Mouse (Mus musculus): Measurements from ENCODE around the gene Acsm2. TPM values are rescaled to one million over a fixed set of nuclear protein-coding genes. Genes with fewer than 3 reads are reported as not detected.

Gene Acsm2
- polyA plus RNA-seq, 1 experiment from 2014 or later = not detected

- H3K4me1 ChIP-seq (ENCODE audit: control insufficient read depth, insufficient read depth, low read length) = no peaks in the 10 kb centered on the region
- DNase-seq (ENCODE audit: low spot score) (peak; percentile 4), ATAC-seq (ENCODE audit: insufficient number of reproducible peaks, low FRiP score, low TSS enrichment, low read depth) (no peak)
- no peak overlapping the region for H3K9ac ChIP-seq (ENCODE audit: low read length)
- H3K4me2 ChIP-seq (ENCODE audit: low read depth, severe bottlenecking) = no peak overlapping the region
- no peaks in the 10 kb centered on the region for H3K36me3 ChIP-seq (ENCODE audit: control insufficient read depth, insufficient read depth, low read length)
- no peaks in the 10 kb centered on the region for H3K9me3 ChIP-seq (ENCODE audit: control insufficient read depth, low read length)
- no peak overlapping the region for H3K4me3 ChIP-seq (ENCODE audit: low read depth, low read length)
- no peak overlapping the region for H3K27ac ChIP-seq (replicated peaks; ENCODE audit: low read depth, low read length)
- 66% methylated on average over 2 of the region's 2 CpGs for WGBS
- H3K27me3 ChIP-seq (ENCODE audit: control insufficient read depth, insufficient read depth, low read length) = no peaks in the 10 kb centered on the region
Observed at GRCm38 (mm10) chr7:119596536-119596935, 42.4 kb downstream of the Acsm2 start.

- Histone ChIP-seq H3K27ac (replicated peaks; ENCODE audit: low read depth, low read length) (no peak overlapping the region), H3K9ac (ENCODE audit: low read length) (no peak overlapping the region), H3K4me3 (ENCODE audit: low read depth, low read length) (no peak overlapping the region), H3K4me1 (ENCODE audit: control insufficient read depth, insufficient read depth, low read length) (no peaks in the 10 kb centered on the region), H3K9me3 (ENCODE audit: control insufficient read depth, low read length) (no peaks in the 10 kb centered on the region), H3K36me3 (ENCODE audit: control insufficient read depth, insufficient read depth, low read length) (no peaks in the 10 kb centered on the region), H3K27me3 (ENCODE audit: control insufficient read depth, insufficient read depth, low read length) (no peaks in the 10 kb centered on the region), H3K4me2 (ENCODE audit: low read depth, severe bottlenecking) (no peak overlapping the region)
- DNase-seq (ENCODE audit: low spot score) (peak; percentile 14), ATAC-seq (ENCODE audit: insufficient number of reproducible peaks, low FRiP score, low TSS enrichment, low read depth) (no peak)
- WGBS = 78% methylated on average over 2 of the region's 2 CpGs
Observed at GRCm38 (mm10) chr7:119601195-119601953, 47.2 kb downstream of the Acsm2 start.

GRCm38 (mm10) chr7:119601954-119602317, 47.8 kb downstream of the Acsm2 start:
- Histone ChIP-seq H3K4me3 (ENCODE audit: low read depth, low read length) (no peak overlapping the region), H3K36me3 (ENCODE audit: control insufficient read depth, insufficient read depth, low read length) (no peaks in the 10 kb centered on the region), H3K27ac (replicated peaks; ENCODE audit: low read depth, low read length) (no peak overlapping the region), H3K27me3 (ENCODE audit: control insufficient read depth, insufficient read depth, low read length) (no peaks in the 10 kb centered on the region), H3K4me1 (ENCODE audit: control insufficient read depth, insufficient read depth, low read length) (no peaks in the 10 kb centered on the region), H3K9ac (ENCODE audit: low read length) (no peak overlapping the region), H3K4me2 (ENCODE audit: low read depth, severe bottlenecking) (no peak overlapping the region), H3K9me3 (ENCODE audit: control insufficient read depth, low read length) (no peaks in the 10 kb centered on the region)
- ATAC-seq (ENCODE audit: insufficient number of reproducible peaks, low FRiP score, low TSS enrichment, low read depth) = no peak
- WGBS = 81% methylated on average over 1 of the region's 1 CpGs
- DNase-seq (ENCODE audit: low spot score) = no peak

GRCm38 (mm10) chr7:119604903-119605483, 50.9 kb downstream of the Acsm2 start:
- no peaks in the 10 kb centered on the region for H3K4me1 ChIP-seq (ENCODE audit: control insufficient read depth, insufficient read depth, low read length)
- H3K27me3 ChIP-seq (ENCODE audit: control insufficient read depth, insufficient read depth, low read length) = no peaks in the 10 kb centered on the region
- no peaks in the 10 kb centered on the region for H3K9me3 ChIP-seq (ENCODE audit: control insufficient read depth, low read length)
- no peak overlapping the region for H3K9ac ChIP-seq (ENCODE audit: low read length)
- no peak for ATAC-seq (ENCODE audit: insufficient number of reproducible peaks, low FRiP score, low TSS enrichment, low read depth)
- no peaks in the 10 kb centered on the region for H3K36me3 ChIP-seq (ENCODE audit: control insufficient read depth, insufficient read depth, low read length)
- H3K27ac ChIP-seq (replicated peaks; ENCODE audit: low read depth, low read length) = no peak overlapping the region
- WGBS = 87% methylated on average over 2 of the region's 2 CpGs
- DNase-seq (ENCODE audit: low spot score) = no peak
- no peak overlapping the region for H3K4me3 ChIP-seq (ENCODE audit: low read depth, low read length)
- H3K4me2 ChIP-seq (ENCODE audit: low read depth, severe bottlenecking) = no peak overlapping the region

GRCm38 (mm10) chr7:119605926-119606663, 52.0 kb downstream of the Acsm2 start:
- Histone ChIP-seq H3K9ac (ENCODE audit: low read length) (no peak overlapping the region), H3K27me3 (ENCODE audit: control insufficient read depth, insufficient read depth, low read length) (no peaks in the 10 kb centered on the region), H3K4me3 (ENCODE audit: low read depth, low read length) (no peak overlapping the region), H3K9me3 (ENCODE audit: control insufficient read depth, low read length) (no peaks in the 10 kb centered on the region), H3K4me2 (ENCODE audit: low read depth, severe bottlenecking) (no peak overlapping the region), H3K4me1 (ENCODE audit: control insufficient read depth, insufficient read depth, low read length) (no peaks in the 10 kb centered on the region), H3K27ac (replicated peaks; ENCODE audit: low read depth, low read length) (no peak overlapping the region), H3K36me3 (ENCODE audit: control insufficient read depth, insufficient read depth, low read length) (no peaks in the 10 kb centered on the region)
- DNase-seq (ENCODE audit: low spot score) = no peak
- no peak for ATAC-seq (ENCODE audit: insufficient number of reproducible peaks, low FRiP score, low TSS enrichment, low read depth)
- 84% methylated on average over 9 of the region's 9 CpGs for WGBS

GRCm38 (mm10) chr7:119606664-119607076, 52.5 kb downstream of the Acsm2 start, which contains the start of gene Acsm1:
TSS of gene Acsm1 (plus strand) at chr7:119607026.
- Histone ChIP-seq H3K27me3 (ENCODE audit: control insufficient read depth, insufficient read depth, low read length) (no peaks in the 10 kb centered on the region), H3K4me1 (ENCODE audit: control insufficient read depth, insufficient read depth, low read length) (no peaks in the 10 kb centered on the region), H3K4me2 (ENCODE audit: low read depth, severe bottlenecking) (no peak within 1 kb of the TSS), H3K9me3 (ENCODE audit: control insufficient read depth, low read length) (no peaks in the 10 kb centered on the region), H3K27ac (replicated peaks; ENCODE audit: low read depth, low read length) (no peak within 1 kb of the TSS), H3K9ac (ENCODE audit: low read length) (no peak within 1 kb of the TSS), H3K4me3 (ENCODE audit: low read depth, low read length) (no peak within 1 kb of the TSS), H3K36me3 (ENCODE audit: control insufficient read depth, insufficient read depth, low read length) (no peaks in the 10 kb centered on the region)
- DNase-seq (ENCODE audit: low spot score) = no peak
- 88% methylated on average over 5 of the region's 5 CpGs for WGBS
- no peak for ATAC-seq (ENCODE audit: insufficient number of reproducible peaks, low FRiP score, low TSS enrichment, low read depth)

- ATAC-seq (ENCODE audit: insufficient number of reproducible peaks, low FRiP score, low TSS enrichment, low read depth) = no peak
- no peaks in the 10 kb centered on the region for H3K9me3 ChIP-seq (ENCODE audit: control insufficient read depth, low read length)
- no peak for DNase-seq (ENCODE audit: low spot score)
- no peak overlapping the region for H3K9ac ChIP-seq (ENCODE audit: low read length)
- WGBS = 82% methylated on average over 9 of the region's 9 CpGs
- no peaks in the 10 kb centered on the region for H3K27me3 ChIP-seq (ENCODE audit: control insufficient read depth, insufficient read depth, low read length)
- H3K36me3 ChIP-seq (ENCODE audit: control insufficient read depth, insufficient read depth, low read length) = no peaks in the 10 kb centered on the region
- no peak overlapping the region for H3K4me3 ChIP-seq (ENCODE audit: low read depth, low read length)
- H3K4me2 ChIP-seq (ENCODE audit: low read depth, severe bottlenecking) = no peak overlapping the region
- H3K27ac ChIP-seq (replicated peaks; ENCODE audit: low read depth, low read length) = no peak overlapping the region
- no peaks in the 10 kb centered on the region for H3K4me1 ChIP-seq (ENCODE audit: control insufficient read depth, insufficient read depth, low read length)
Observed at GRCm38 (mm10) chr7:119607796-119608515, 53.8 kb downstream of the Acsm2 start.

- H3K27me3 ChIP-seq (ENCODE audit: control insufficient read depth, insufficient read depth, low read length) = no peaks in the 10 kb centered on the region
- DNase-seq (ENCODE audit: low spot score) (peak; percentile 7), ATAC-seq (ENCODE audit: insufficient number of reproducible peaks, low FRiP score, low TSS enrichment, low read depth) (no peak)
- H3K4me2 ChIP-seq (ENCODE audit: low read depth, severe bottlenecking) = no peak overlapping the region
- H3K4me3 ChIP-seq (ENCODE audit: low read depth, low read length) = no peak overlapping the region
- no peaks in the 10 kb centered on the region for H3K36me3 ChIP-seq (ENCODE audit: control insufficient read depth, insufficient read depth, low read length)
- no peak overlapping the region for H3K9ac ChIP-seq (ENCODE audit: low read length)
- no peak overlapping the region for H3K27ac ChIP-seq (replicated peaks; ENCODE audit: low read depth, low read length)
- 68% methylated on average over 1 of the region's 1 CpGs for WGBS
- H3K4me1 ChIP-seq (ENCODE audit: control insufficient read depth, insufficient read depth, low read length) = no peaks in the 10 kb centered on the region
- no peaks in the 10 kb centered on the region for H3K9me3 ChIP-seq (ENCODE audit: control insufficient read depth, low read length)
Observed at GRCm38 (mm10) chr7:119616531-119616930, 62.4 kb downstream of the Acsm2 start.

Measured in limb, embryonic 11.5 days (tissue).